Mouse (Mus musculus) heart, postnatal 0 days (tissue): ENCODE data around the gene Chic1.

Experiments used
- CTCF ChIP-seq: IDR thresholded peaks from 2 replicates; pipeline ENCODE4 v1.5.1; 2016; ENCODE audit warnings: antibody characterized with exemption, control low read depth, low read depth
- EP300 ChIP-seq: IDR thresholded peaks from 2 replicates; pipeline ENCODE4 v1.6.1; 2016; ENCODE audit warnings: antibody characterized with exemption, low read depth

DNA sequence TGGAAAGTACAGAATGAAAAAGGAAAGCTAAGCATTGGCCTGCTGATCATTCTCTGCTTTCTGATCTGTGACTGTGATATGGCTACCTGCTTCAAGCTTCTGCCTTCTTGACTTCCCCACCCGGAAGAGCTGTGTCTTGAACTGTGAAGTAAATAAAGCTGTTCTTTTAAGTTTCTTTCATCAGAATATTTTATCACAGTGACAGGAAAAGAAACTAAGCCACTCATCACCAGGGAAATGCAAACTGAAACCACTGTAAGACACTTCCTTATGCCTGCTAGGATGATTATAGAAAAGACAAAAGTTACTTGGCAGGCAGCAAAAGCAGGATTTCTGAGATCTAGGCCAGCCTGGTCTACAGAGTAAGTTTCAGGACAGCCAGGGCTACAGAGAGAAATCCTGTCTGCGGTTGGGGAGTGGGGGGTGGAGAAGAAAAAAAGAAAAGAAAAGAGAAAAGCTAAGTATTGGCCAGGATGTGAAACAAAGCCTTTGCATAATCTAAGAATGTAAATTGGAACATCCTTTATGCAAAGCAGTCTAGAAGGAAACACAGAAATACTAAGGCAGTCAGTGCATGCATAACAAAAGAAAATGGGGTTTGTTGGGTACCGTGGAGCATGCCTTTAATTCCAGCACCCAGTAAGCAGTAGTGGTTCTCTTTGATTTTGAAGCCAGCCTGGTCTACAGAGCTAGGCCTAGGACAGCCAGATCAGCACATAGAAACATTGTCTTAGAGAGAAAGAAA, 14.7 kb upstream of the Chic1 start:
- no peak for TF ChIP-seq CTCF
- no peak for TF ChIP-seq EP300
